Mouse (Mus musculus) CH12.LX (cell line): ENCODE results near the gene Sgms1.

Source experiments
- CTCF ChIP-seq, 2 experiments: IDR thresholded peaks in 1 of 2; conservative IDR thresholded peaks in 1 of 2; 2 replicates each; pipeline ENCODE4 v1.5.1; 2011 to 2012; ENCODE audit warnings: low read depth in 2 of 2, low read length in 2 of 2, improper control_type of control experiment in 1 of 2, inconsistent platforms in 1 of 2, mild to moderate bottlenecking in 1 of 2, moderate library complexity in 1 of 2
- JUND ChIP-seq: conservative IDR thresholded peaks from 2 replicates; pipeline ENCODE4 v1.6.1; 2011; ENCODE audit warnings: low read depth, low read length, improper control_type of control experiment
- KAT2A ChIP-seq: IDR thresholded peaks from 2 replicates; pipeline ENCODE4 v1.6.1; 2012; ENCODE audit warnings: low read length, improper control_type of control experiment, inconsistent platforms; ENCODE audit not compliant: insufficient replicate concordance
- MYC ChIP-seq: IDR thresholded peaks from 2 replicates; pipeline ENCODE4 v1.6.1; 2011; ENCODE audit warnings: low read depth, mild to moderate bottlenecking, improper control_type of control experiment, low read length

DNA sequence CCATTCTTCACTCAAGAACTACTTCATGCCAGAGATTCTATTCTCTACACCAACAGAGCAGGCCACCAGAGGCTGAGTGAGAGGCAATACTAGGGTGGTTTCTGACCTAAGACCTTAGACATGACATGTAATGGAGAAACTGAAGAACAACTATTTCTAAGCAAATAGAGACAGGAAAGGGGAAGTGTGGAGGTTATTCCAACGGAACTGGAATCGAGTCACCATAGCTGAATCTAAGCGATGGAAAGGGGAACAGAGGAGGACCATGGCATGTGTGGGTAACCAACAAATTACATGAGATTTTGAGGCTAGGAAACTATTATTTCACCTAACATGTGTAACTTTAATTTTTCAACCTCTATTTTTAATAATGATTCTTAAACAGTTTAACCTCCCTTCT, 78.5 kb downstream of the Sgms1 start:
- TF ChIP-seq MYC = no peak
- TF ChIP-seq CTCF (conservative IDR thresholded peaks at IDR 0.05 in 1 of 2, IDR thresholded peaks at IDR 0.05 in 1 of 2; ENCODE audit: low read depth in 2 of 2, low read length in 2 of 2) = no peak
- no peak for TF ChIP-seq JUND
- TF ChIP-seq KAT2A = no peak
